Mouse (Mus musculus) liver, embryonic 16.5 days (tissue): ENCODE measurements at regions not wholly inside any gene's neighbourhood (a gene's known extent, or its start where the extent isn't known, plus 50 kb on each side); places are given as distances from the start of the nearest gene placed in this dataset.

Experiments
- ATAC-seq: fragments of 200-750 bp; cut with Nextera tagmentation; 2 replicates; pipeline ENCODE4 v1.8.0; 2017; ENCODE audit warnings: low read depth, mild to moderate bottlenecking, moderate number of reproducible peaks, moderate library complexity
- H3K27ac ChIP-seq: fragments of 300-500 bp; sonication (generic); 2 replicates; pipeline ENCODE4 v1.5.1; 2014; ENCODE audit warnings: mild to moderate bottlenecking, low read length
- H3K27me3 ChIP-seq: fragments of 300-500 bp; sonication (generic); 2 replicates; pipeline ENCODE4 v1.6.1; 2014; ENCODE audit warnings: low read depth, low read length, mixed read lengths; ENCODE audit not compliant: control insufficient read depth, insufficient read depth
- H3K36me3 ChIP-seq: fragments of 300-500 bp; sonication (generic); 2 replicates; pipeline ENCODE4 v1.6.1; 2014; ENCODE audit warnings: mild to moderate bottlenecking; ENCODE audit not compliant: control insufficient read depth, insufficient read depth
- H3K4me1 ChIP-seq: fragments of 300-500 bp; sonication (generic); 2 replicates; pipeline ENCODE4 v1.6.1; 2014; ENCODE audit warnings: low read depth, low read length, mixed read lengths; ENCODE audit not compliant: control insufficient read depth
- H3K4me2 ChIP-seq: fragments of 300-500 bp; sonication (generic); 2 replicates; pipeline ENCODE4 v1.6.1; 2014; ENCODE audit warnings: low read depth, low read length, mixed read lengths
- H3K4me3 ChIP-seq: fragments of 300-500 bp; sonication (generic); 2 replicates; pipeline ENCODE4 v1.5.1; 2014; ENCODE audit warnings: low read depth, mild to moderate bottlenecking, low read length
- H3K9ac ChIP-seq: fragments of 300-500 bp; sonication (generic); 2 replicates; pipeline ENCODE4 v1.6.1; 2014; ENCODE audit warnings: low read depth, low read length
- H3K9me3 ChIP-seq: fragments of 300-500 bp; sonication (generic); replicated peaks from 2 replicates; pipeline ENCODE4 v1.6.1; 2016; ENCODE audit warnings: low read length; ENCODE audit not compliant: control insufficient read depth
- WGBS: fragments of 180-500 bp; shearing (Covaris S2); extraction: QIAGEN DNeasy Blood & Tissue Kit; methylation state at CpG from one replicate; pipeline ENCODE4 v1.1.7; 2014; ENCODE audit not compliant: insufficient replicate concordance; 5-methylcytosine and 5-hydroxymethylcytosine counted together

DNA sequence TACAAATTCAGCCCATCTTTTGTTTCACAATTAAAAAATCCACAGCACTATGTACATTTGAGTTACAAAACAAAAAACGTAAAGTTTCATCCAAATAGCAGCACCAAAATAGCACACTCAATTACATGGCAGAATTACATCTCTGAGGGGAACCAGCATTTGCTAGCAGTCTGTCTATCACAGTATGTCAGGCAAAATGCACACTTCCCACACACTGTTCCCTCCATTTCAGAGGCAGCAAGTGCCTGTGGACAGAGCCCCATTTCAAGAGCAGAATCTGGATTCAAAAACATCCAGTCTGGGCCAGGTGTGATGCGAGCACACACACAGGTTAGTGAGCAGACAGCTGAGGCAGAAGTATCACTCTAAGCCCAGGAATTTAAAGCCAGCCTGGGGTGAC is 261.8 kb downstream of the Tex13c3 start:
- no peak overlapping the region for H3K27ac ChIP-seq
- WGBS = 56% methylated on average over 2 of the region's 2 CpGs
- ATAC-seq = no peak

DNA sequence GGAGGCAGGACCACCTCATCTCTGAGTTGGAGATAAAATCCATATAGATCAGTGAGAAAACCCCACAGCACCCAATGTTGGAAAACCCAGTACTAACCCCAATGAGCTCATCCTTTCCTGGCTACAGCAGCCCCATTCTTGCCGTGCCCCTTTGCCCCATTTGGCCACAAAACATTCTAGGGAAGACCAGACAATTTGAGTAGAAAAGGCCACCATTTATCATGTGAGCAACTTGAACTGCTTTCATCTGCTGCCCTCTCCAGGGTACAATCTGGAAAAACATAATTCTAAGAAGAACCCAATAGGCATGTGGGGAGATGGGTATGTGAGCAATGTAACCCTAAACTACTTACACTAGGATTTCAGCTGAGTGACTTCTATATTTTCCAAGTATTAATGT is 274.7 kb downstream of the Tex13c3 start:
- Histone ChIP-seq H3K4me1 (no peaks in the 10 kb centered on the region), H3K9me3 (no peaks in the 10 kb centered on the region), H3K9ac (no peak overlapping the region), H3K27ac (no peak overlapping the region), H3K36me3 (no peaks in the 10 kb centered on the region), H3K4me2 (no peak overlapping the region), H3K4me3 (no peak overlapping the region), H3K27me3 (no peaks in the 10 kb centered on the region)
- ATAC-seq = no peak
- 52% methylated on average over 1 of the region's 1 CpGs for WGBS

More for the DNA sequence above, 261.8 kb downstream of the Tex13c3 start:
- H3K4me1 ChIP-seq = no peaks in the 10 kb centered on the region
- H3K4me3 ChIP-seq = no peak overlapping the region
- no peaks in the 10 kb centered on the region for H3K36me3 ChIP-seq
- no peaks in the 10 kb centered on the region for H3K9me3 ChIP-seq
- H3K4me2 ChIP-seq = no peak overlapping the region
- no peaks in the 10 kb centered on the region for H3K27me3 ChIP-seq
- no peak overlapping the region for H3K9ac ChIP-seq

DNA sequence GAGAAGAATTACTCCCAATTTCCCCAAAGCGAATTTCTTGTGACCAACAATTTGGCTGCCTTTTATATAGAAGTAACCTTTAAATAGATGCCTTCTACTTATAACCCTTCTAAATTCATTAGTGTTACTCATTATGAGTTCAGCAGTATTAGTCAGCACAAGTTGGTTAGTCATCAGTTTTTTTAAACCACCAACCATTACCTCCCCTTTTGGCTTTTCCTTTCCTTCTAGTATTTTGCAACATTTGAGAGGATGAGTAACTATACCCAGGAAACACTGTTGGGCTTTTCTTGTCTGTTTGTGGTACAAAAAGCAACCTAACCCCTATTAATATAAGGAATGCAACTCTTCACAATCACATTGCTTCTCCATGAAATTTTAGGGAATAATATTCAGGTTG is 278.6 kb downstream of the Tex13c3 start:
- Histone ChIP-seq H3K9ac (no peak overlapping the region), H3K36me3 (no peaks in the 10 kb centered on the region), H3K27ac (no peak overlapping the region), H3K4me2 (no peak overlapping the region), H3K9me3 (no peaks in the 10 kb centered on the region), H3K27me3 (no peaks in the 10 kb centered on the region), H3K4me3 (no peak overlapping the region), H3K4me1 (no peaks in the 10 kb centered on the region)
- WGBS = 58% methylated on average over 1 of the region's 1 CpGs
- ATAC-seq = no peak

DNA sequence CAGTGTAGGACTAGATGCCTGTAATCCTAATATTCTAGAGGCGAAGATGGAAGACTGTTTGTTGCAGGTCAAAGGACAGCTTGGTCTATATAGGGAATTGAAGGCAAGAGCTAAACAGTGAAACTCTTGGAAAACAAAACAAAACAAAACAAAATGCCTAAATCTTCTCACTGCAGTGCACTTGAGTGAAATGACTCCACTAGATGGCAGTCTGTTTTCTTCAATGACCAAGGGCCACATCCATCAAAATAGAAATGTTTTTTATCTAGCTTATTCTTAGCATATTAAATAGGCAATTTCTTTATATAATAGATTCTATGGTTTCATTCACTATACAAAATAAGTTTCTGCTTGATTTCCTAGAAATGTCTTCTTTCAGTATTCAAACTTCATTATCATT is 279.7 kb downstream of the Tex13c3 start:
- no peaks in the 10 kb centered on the region for H3K27me3 ChIP-seq
- no peaks in the 10 kb centered on the region for H3K4me1 ChIP-seq
- no peak overlapping the region for H3K4me3 ChIP-seq
- no peak for ATAC-seq
- H3K9ac ChIP-seq = no peak overlapping the region
- H3K36me3 ChIP-seq = no peaks in the 10 kb centered on the region
- no peak overlapping the region for H3K4me2 ChIP-seq
- H3K9me3 ChIP-seq = no peaks in the 10 kb centered on the region
- WGBS = 56% methylated on average over 1 of the region's 1 CpGs
- no peak overlapping the region for H3K27ac ChIP-seq

DNA sequence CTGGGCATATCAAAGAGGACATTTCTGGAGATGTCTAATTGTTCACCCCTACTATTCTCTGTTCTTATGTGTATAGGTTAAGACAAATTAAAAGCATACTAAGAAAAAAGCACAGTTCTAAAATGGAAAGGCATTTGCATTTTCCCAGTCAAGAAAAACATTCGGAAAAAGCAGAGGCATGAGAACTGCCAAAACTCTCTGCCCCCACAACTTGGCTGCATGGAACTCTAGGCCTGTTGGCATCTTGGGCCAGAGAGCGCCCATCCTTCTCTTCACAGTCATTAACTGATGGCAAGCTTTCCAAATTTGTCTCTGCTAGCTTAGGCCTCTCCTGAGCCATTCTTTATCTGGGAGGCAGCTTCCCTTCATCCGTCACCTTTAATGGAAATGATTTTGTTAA is 281.6 kb downstream of the Tex13c3 start:
- Histone ChIP-seq H3K4me2 (no peak overlapping the region), H3K27me3 (no peaks in the 10 kb centered on the region), H3K36me3 (no peaks in the 10 kb centered on the region), H3K4me3 (no peak overlapping the region), H3K9ac (no peak overlapping the region), H3K9me3 (no peaks in the 10 kb centered on the region), H3K4me1 (no peaks in the 10 kb centered on the region), H3K27ac (no peak overlapping the region)
- no peak for ATAC-seq
- WGBS = 66% methylated on average over 3 of the region's 3 CpGs

DNA sequence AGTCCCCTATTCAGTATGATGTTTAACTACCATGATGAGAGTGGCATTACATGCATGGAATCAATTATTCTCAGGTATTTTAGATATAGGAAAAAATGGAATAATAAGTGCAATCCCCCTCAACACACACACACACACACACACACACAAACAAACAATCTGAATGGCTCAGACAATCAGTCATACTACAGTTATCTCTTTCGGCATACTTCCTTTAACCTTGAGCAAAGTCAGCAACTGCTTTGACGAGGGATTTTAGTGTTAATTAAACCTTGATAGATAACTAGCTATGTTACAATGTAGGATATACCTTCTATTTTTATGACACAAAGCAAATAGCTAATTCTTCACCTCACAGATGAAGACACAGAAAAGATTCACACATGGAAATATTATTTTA is 312.1 kb downstream of the Tex13c3 start:
- H3K27me3 ChIP-seq = no peaks in the 10 kb centered on the region
- no peaks in the 10 kb centered on the region for H3K4me1 ChIP-seq
- 26% methylated on average over 2 of the region's 2 CpGs for WGBS
- no peak overlapping the region for H3K27ac ChIP-seq
- H3K4me2 ChIP-seq = no peak overlapping the region
- no peak for ATAC-seq
- H3K9ac ChIP-seq = no peak overlapping the region
- H3K9me3 ChIP-seq = no peaks in the 10 kb centered on the region
- no peaks in the 10 kb centered on the region for H3K36me3 ChIP-seq
- H3K4me3 ChIP-seq = no peak overlapping the region

DNA sequence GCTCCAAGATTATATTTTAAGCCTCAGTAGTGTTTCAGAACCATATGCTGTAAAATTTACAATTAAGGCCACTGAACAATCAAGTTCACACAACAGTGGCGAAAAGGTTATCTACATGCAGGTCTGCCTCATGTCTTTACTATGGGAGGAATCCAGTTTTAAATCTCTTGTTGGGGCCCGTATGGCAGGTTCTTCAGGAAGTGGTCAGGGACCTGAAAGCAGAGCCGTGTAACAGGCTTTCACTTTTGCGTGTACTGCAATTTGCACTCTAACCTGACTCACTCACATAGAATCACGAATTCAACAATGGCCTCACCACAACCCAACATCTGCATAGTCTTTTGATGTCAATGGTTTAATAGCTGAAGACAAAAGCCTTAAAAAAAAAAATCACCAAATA is 312.6 kb downstream of the Tex13c3 start:
- no peaks in the 10 kb centered on the region for H3K9me3 ChIP-seq
- H3K4me3 ChIP-seq = no peak overlapping the region
- no peaks in the 10 kb centered on the region for H3K36me3 ChIP-seq
- H3K27me3 ChIP-seq = no peaks in the 10 kb centered on the region
- H3K9ac ChIP-seq = no peak overlapping the region
- no peaks in the 10 kb centered on the region for H3K4me1 ChIP-seq
- no peak for ATAC-seq
- WGBS = 42% methylated on average over 5 of the region's 5 CpGs
- no peak overlapping the region for H3K4me2 ChIP-seq
- no peak overlapping the region for H3K27ac ChIP-seq

DNA sequence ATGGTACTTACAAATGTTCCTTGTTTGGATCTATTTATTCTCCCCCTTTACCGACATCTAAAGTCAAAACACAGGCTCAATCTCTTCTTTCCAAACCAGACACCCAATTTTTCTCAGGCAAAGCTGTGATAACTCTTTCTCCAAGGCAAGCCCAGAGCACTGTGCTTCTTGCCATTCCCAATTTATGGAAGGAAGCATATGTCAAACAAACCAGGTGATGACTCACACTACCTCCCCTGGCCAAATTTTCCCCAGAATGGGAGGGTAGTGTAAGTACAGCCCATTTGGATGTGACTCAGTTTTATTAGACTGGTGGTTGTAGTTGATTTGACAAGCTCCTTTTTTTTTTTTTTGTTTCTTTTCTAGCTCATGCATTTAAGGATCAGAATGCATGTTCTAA is 313.0 kb downstream of the Tex13c3 start:
- no peak overlapping the region for H3K27ac ChIP-seq
- H3K9me3 ChIP-seq = no peaks in the 10 kb centered on the region
- H3K4me1 ChIP-seq = no peaks in the 10 kb centered on the region
- no peak overlapping the region for H3K9ac ChIP-seq
- H3K4me2 ChIP-seq = no peak overlapping the region
- ATAC-seq = no peak
- no peaks in the 10 kb centered on the region for H3K36me3 ChIP-seq
- H3K4me3 ChIP-seq = no peak overlapping the region
- WGBS = 75% methylated on average over 1 of the region's 1 CpGs
- H3K27me3 ChIP-seq = no peaks in the 10 kb centered on the region

DNA sequence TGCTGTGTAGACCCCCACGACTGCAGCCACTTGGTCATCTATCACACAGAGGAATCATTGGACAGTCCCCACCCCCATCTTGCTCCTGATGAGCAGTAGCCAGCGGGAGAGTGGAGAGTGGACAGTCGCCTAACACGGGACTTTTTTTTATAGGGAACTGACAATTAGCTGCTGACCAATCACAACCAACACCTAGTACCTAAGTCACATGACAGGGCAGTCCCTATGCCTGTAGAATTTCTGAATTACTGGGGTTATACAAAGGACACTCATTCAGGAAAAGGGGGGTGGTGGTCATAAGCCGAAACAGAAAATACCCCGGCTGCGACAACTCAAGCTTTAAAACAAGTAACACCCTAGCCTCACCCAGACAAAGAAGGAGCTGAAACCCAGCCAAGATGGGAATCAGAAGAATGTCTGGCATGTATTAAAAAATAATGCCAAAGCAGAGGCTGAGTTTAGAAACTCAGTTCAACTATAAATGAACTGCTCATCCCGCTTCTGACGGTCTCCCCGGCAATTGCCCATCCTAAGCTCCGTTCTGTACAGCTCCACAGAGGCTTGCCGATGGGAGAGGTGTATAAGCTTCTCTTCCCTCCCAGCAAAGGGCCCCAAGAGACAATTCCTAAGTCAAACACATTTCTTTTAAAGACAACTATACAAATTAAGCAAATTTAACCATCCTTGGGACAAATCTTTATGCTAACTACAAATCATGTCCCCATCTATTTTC is 313.8 kb downstream of the Tex13c3 start:
- no peak overlapping the region for H3K27ac ChIP-seq
- H3K9ac ChIP-seq = no peak overlapping the region
- 0 out of 2 replicates have a peak overlapping the region, but pooled peaks have one; percentile 1 for H3K4me2 ChIP-seq
- no peaks in the 10 kb centered on the region for H3K36me3 ChIP-seq
- 45% methylated on average over 12 of the region's 12 CpGs for WGBS
- no peaks in the 10 kb centered on the region for H3K9me3 ChIP-seq
- no peak overlapping the region for H3K4me3 ChIP-seq
- H3K27me3 ChIP-seq = no peaks in the 10 kb centered on the region
- ATAC-seq = no peak
- H3K4me1 ChIP-seq = no peaks in the 10 kb centered on the region
